In genomic region chr10:80116927-80117691, GRCm38 (mm10) we compare ENCODE assay signal across 8 mouse cellular contexts. TPM values are rescaled to one million over a fixed set of nuclear protein-coding genes. Genes with fewer than 3 reads are reported as not detected.
A peak's percentile ranks its signal among the peaks of the same experiment; 100 is the strongest.
DNase-seq lines count a peak whose midpoint lies in the region; ATAC-seq and TF ChIP-seq lines count a peak whose summit lies in the region.

No protein-coding gene starts in this region.

- 3% methylated on average over 30 of the region's 30 CpGs for WGBS in forebrain, embryonic 16.5 days
- 7% methylated on average over 30 of the region's 30 CpGs for WGBS in hindbrain, embryonic 12.5 days
- 0% methylated on average over 30 of the region's 30 CpGs for WGBS in liver, embryonic 14.5 days (ENCODE audit: insufficient replicate concordance)
- 4% methylated on average over 29 of the region's 30 CpGs for WGBS in neural tube, embryonic 14.5 days

- peak overlapping the region; percentile 99 for H3K4me2 ChIP-seq in forebrain, embryonic 16.5 days (ENCODE audit: low read length)
- H3K4me2 ChIP-seq in hindbrain, embryonic 12.5 days (replicated peaks), result peak overlapping the region; percentile 99
- peak overlapping the region; percentile 81 for H3K4me2 ChIP-seq in liver, embryonic 14.5 days (ENCODE audit: low read depth)
- peak overlapping the region; percentile 94 for H3K4me2 ChIP-seq in neural tube, embryonic 14.5 days (ENCODE audit: low read depth, low read length)

- TF ChIP-seq POLR2A in bone marrow macrophage, adult 2 months (IDR thresholded peaks at IDR 0.05; ENCODE audit: borderline replicate concordance, low read depth, low read length), result no peak

- TF ChIP-seq CTCF in bone marrow macrophage, adult 2 months (IDR thresholded peaks at IDR 0.05; ENCODE audit: low read depth, low read length), result no peak
- no peak for TF ChIP-seq CTCF in liver, embryonic 14.5 days (IDR thresholded peaks at IDR 0.05; ENCODE audit: low read depth)

- intact Hi-C loops in left cerebral cortex, postnatal 10 days (cut with DNase I), result loop anchor here (5.0 kb wide), 2 partner anchors 65 to 130 kb away; partner anchors contain the start of gene Cnn2

- H3K27ac ChIP-seq in bone marrow macrophage, adult 2 months (ENCODE audit: insufficient read depth, low read depth, low read length), result peak overlapping the region; percentile 54
- no peak overlapping the region for H3K27ac ChIP-seq in forebrain, embryonic 16.5 days (ENCODE audit: low read length)
- H3K27ac ChIP-seq in hindbrain, embryonic 12.5 days, result peak overlapping the region; percentile 50
- H3K27ac ChIP-seq in liver, embryonic 14.5 days, result peak overlapping the region; percentile 69
- no peak overlapping the region for H3K27ac ChIP-seq in neural tube, embryonic 14.5 days (ENCODE audit: low read depth, low read length)

- peak overlapping the region; percentile 84 for H3K9ac ChIP-seq in forebrain, embryonic 16.5 days (replicated peaks; ENCODE audit: low read depth, low read length)
- peak overlapping the region; percentile 91 for H3K9ac ChIP-seq in hindbrain, embryonic 12.5 days
- peak overlapping the region; percentile 99 for H3K9ac ChIP-seq in liver, embryonic 14.5 days (replicated peaks)
- H3K9ac ChIP-seq in neural tube, embryonic 14.5 days (replicated peaks; ENCODE audit: low read depth, low read length), result peak overlapping the region; percentile 83

- H3K4me1 ChIP-seq in bone marrow macrophage, adult 2 months (ENCODE audit: control insufficient read depth, insufficient read depth, low read length), result peaks cover 22% of the 10 kb centered on the region
- H3K4me1 ChIP-seq in forebrain, embryonic 16.5 days (replicated peaks; ENCODE audit: control insufficient read depth, insufficient read depth, low read length), result peaks cover 40% of the 10 kb centered on the region
- peaks cover 38% of the 10 kb centered on the region for H3K4me1 ChIP-seq in hindbrain, embryonic 12.5 days
- H3K4me1 ChIP-seq in liver, embryonic 14.5 days (replicated peaks; ENCODE audit: control insufficient read depth in 2 of 2, insufficient read depth in 2 of 2, low read length in 1 of 2), result peaks cover 19 to 31% of the 10 kb centered on the region in 2 experiments
- peaks cover 35% of the 10 kb centered on the region for H3K4me1 ChIP-seq in neural tube, embryonic 14.5 days (ENCODE audit: control insufficient read depth, insufficient read depth, low read length)

- no peaks in the 10 kb centered on the region for H3K9me3 ChIP-seq in forebrain, embryonic 16.5 days (ENCODE audit: control insufficient read depth, low read length)
- H3K9me3 ChIP-seq in hindbrain, embryonic 12.5 days (replicated peaks), result no peaks in the 10 kb centered on the region
- H3K9me3 ChIP-seq in liver, embryonic 14.5 days (ENCODE audit: control insufficient read depth, low read length), result no peaks in the 10 kb centered on the region
- no peaks in the 10 kb centered on the region for H3K9me3 ChIP-seq in neural tube, embryonic 14.5 days (ENCODE audit: control insufficient read depth, low read length)

- H3K36me3 ChIP-seq in forebrain, embryonic 16.5 days (ENCODE audit: control insufficient read depth, insufficient read depth), result no peaks in the 10 kb centered on the region; the same call in 1 of the 2 replicates
- H3K36me3 ChIP-seq in hindbrain, embryonic 12.5 days, result peaks cover 34% of the 10 kb centered on the region
- H3K36me3 ChIP-seq in liver, embryonic 14.5 days (replicated peaks; ENCODE audit: control insufficient read depth, insufficient read depth, low read depth), result peaks cover 47% of the 10 kb centered on the region
- no peaks in the 10 kb centered on the region for H3K36me3 ChIP-seq in neural tube, embryonic 14.5 days (ENCODE audit: control insufficient read depth, insufficient read depth, low read length)

- H3K4me3 ChIP-seq in bone marrow macrophage, adult 2 months (ENCODE audit: insufficient read depth, low read length), result peak overlapping the region; percentile 99
- peak overlapping the region; percentile 92 for H3K4me3 ChIP-seq in forebrain, embryonic 16.5 days (replicated peaks; ENCODE audit: low read length)
- peak overlapping the region; percentile 94 for H3K4me3 ChIP-seq in hindbrain, embryonic 12.5 days
- H3K4me3 ChIP-seq in liver, embryonic 14.5 days (ENCODE audit: insufficient read depth in 1 of 2, low read depth in 2 of 2, low read length in 2 of 2), result peak overlapping the region; percentile 85 to 97
- peak overlapping the region; percentile 97 for H3K4me3 ChIP-seq in neural tube, embryonic 14.5 days (ENCODE audit: low read depth, low read length)

- no peaks in the 10 kb centered on the region for H3K27me3 ChIP-seq in forebrain, embryonic 16.5 days (replicated peaks; ENCODE audit: control insufficient read depth, insufficient read depth, low read length)
- no peaks in the 10 kb centered on the region for H3K27me3 ChIP-seq in hindbrain, embryonic 12.5 days
- no peaks in the 10 kb centered on the region for H3K27me3 ChIP-seq in liver, embryonic 14.5 days (ENCODE audit: control insufficient read depth, insufficient read depth, low read length)
- no peaks in the 10 kb centered on the region for H3K27me3 ChIP-seq in neural tube, embryonic 14.5 days (ENCODE audit: control insufficient read depth, insufficient read depth, low read length)

- no peak for ATAC-seq in forebrain, embryonic 16.5 days
- ATAC-seq in hindbrain, embryonic 12.5 days (ENCODE audit: low FRiP score), result no peak
- ATAC-seq in liver, embryonic 14.5 days (ENCODE audit: insufficient read depth), result peak; percentile 2; the same call in 1 of the 2 replicates
- no peak for ATAC-seq in neural tube, embryonic 14.5 days (ENCODE audit: low read depth)

- DNase-seq in cerebellum, adult 9-10 months, result peak; percentile 65
- no peak for DNase-seq in cerebellum, adult 11 months
- DNase-seq in liver, embryonic 14.5 days (ENCODE audit: low read depth in 3 of 3, low spot score in 3 of 3), result peak; percentile 59 to 76 (median 61)
- no peak for DNase-seq in left cerebral cortex, postnatal 10 days (ENCODE audit: extremely low spot score in 1 of 2, low spot score in 2 of 2)

- TF ChIP-seq EP300 in liver, embryonic 14.5 days (IDR thresholded peaks at IDR 0.05; ENCODE audit: low read depth), result peak; percentile 59; the same call in 1 of the 2 replicates

RNA-seq across cellular contexts. Expression of gene Stk11, which starts 1.5 kb away (rescaled TPM):
- 104 TPM in 2 replicates for polyA plus RNA-seq in bone marrow macrophage, adult 2 months (2012; ENCODE audit: insufficient read depth, insufficient read length, missing spikeins)
- polyA plus RNA-seq in forebrain, embryonic 16.5 days (2015; fragmentation: Nextera tagmentation; extraction: Ambion mirVana), result 18.0 and 19.7 TPM in 2 replicates
- polyA plus RNA-seq in hindbrain, embryonic 12.5 days (2016; fragmentation: Nextera tagmentation; extraction: Ambion mirVana), result 13.1 and 16.1 TPM in 2 replicates
- polyA plus RNA-seq in liver, embryonic 14.5 days (2012; rRNA removed), result 80.5 and 88.8 TPM in 2 replicates
- 17.4 and 18.9 TPM in 2 replicates for polyA plus RNA-seq in liver, embryonic 14.5 days (2014; fragmentation: Nextera tagmentation; extraction: Ambion mirVana)
- 21.3 and 26.0 TPM in 2 replicates for polyA plus RNA-seq in neural tube, embryonic 14.5 days (2014; fragmentation: Nextera tagmentation; extraction: Ambion mirVana)
- total RNA-seq in left cerebral cortex, postnatal 10 days (2021), result 10 to 100 TPM; 81.6 to 93.4 TPM

RNA-seq across cellular contexts. Expression of gene Sbno2, which starts 11.7 kb away (rescaled TPM):
- polyA plus RNA-seq in bone marrow macrophage, adult 2 months (2012; ENCODE audit: insufficient read depth, insufficient read length, missing spikeins), result 54.5 and 55.8 TPM in 2 replicates
- polyA plus RNA-seq in forebrain, embryonic 16.5 days (2015; fragmentation: Nextera tagmentation; extraction: Ambion mirVana), result 13.1 and 14.9 TPM in 2 replicates
- 15.1 TPM in 2 replicates for polyA plus RNA-seq in hindbrain, embryonic 12.5 days (2016; fragmentation: Nextera tagmentation; extraction: Ambion mirVana)
- polyA plus RNA-seq in liver, embryonic 14.5 days (2012; rRNA removed), result 10.0 and 10.1 TPM in 2 replicates
- 6.6 and 7.6 TPM in 2 replicates for polyA plus RNA-seq in liver, embryonic 14.5 days (2014; fragmentation: Nextera tagmentation; extraction: Ambion mirVana)
- 12.9 and 13.3 TPM in 2 replicates for polyA plus RNA-seq in neural tube, embryonic 14.5 days (2014; fragmentation: Nextera tagmentation; extraction: Ambion mirVana)
- total RNA-seq in left cerebral cortex, postnatal 10 days (2021), result 10 to 100 TPM; 20.4 to 21.2 TPM

RNA-seq across cellular contexts. Expression of gene Atp5d, which starts 21.3 kb away (rescaled TPM):
- 198 TPM in 2 replicates for polyA plus RNA-seq in bone marrow macrophage, adult 2 months (2012; ENCODE audit: insufficient read depth, insufficient read length, missing spikeins)
- 404 and 433 TPM in 2 replicates for polyA plus RNA-seq in forebrain, embryonic 16.5 days (2015; fragmentation: Nextera tagmentation; extraction: Ambion mirVana)
- 351 and 385 TPM in 2 replicates for polyA plus RNA-seq in hindbrain, embryonic 12.5 days (2016; fragmentation: Nextera tagmentation; extraction: Ambion mirVana)
- polyA plus RNA-seq in liver, embryonic 14.5 days (2012; rRNA removed), result 196 and 211 TPM in 2 replicates
- polyA plus RNA-seq in liver, embryonic 14.5 days (2014; fragmentation: Nextera tagmentation; extraction: Ambion mirVana), result 249 and 270 TPM in 2 replicates
- 472 and 519 TPM in 2 replicates for polyA plus RNA-seq in neural tube, embryonic 14.5 days (2014; fragmentation: Nextera tagmentation; extraction: Ambion mirVana)
- 100 to 1,000 TPM; 342 to 379 TPM for total RNA-seq in left cerebral cortex, postnatal 10 days (2021)

RNA-seq across cellular contexts. Expression of gene Cbarp, which starts 23.5 kb away (rescaled TPM):
- polyA plus RNA-seq in bone marrow macrophage, adult 2 months (2012; ENCODE audit: insufficient read depth, insufficient read length, missing spikeins), result 2.0 and 2.9 TPM in 2 replicates
- polyA plus RNA-seq in forebrain, embryonic 16.5 days (2015; fragmentation: Nextera tagmentation; extraction: Ambion mirVana), result 33.0 and 44.5 TPM in 2 replicates
- 18.4 and 22.3 TPM in 2 replicates for polyA plus RNA-seq in hindbrain, embryonic 12.5 days (2016; fragmentation: Nextera tagmentation; extraction: Ambion mirVana)
- 1.8 and 2.2 TPM in 2 replicates for polyA plus RNA-seq in liver, embryonic 14.5 days (2012; rRNA removed)
- polyA plus RNA-seq in liver, embryonic 14.5 days (2014; fragmentation: Nextera tagmentation; extraction: Ambion mirVana), result 0.42 and 1.1 TPM in 2 replicates
- 82.2 and 101 TPM in 2 replicates for polyA plus RNA-seq in neural tube, embryonic 14.5 days (2014; fragmentation: Nextera tagmentation; extraction: Ambion mirVana)
- 100 to 1,000 TPM; 394 to 415 TPM for total RNA-seq in left cerebral cortex, postnatal 10 days (2021)

RNA-seq across cellular contexts. Expression of gene Midn, which starts 31.0 kb away (rescaled TPM):
- polyA plus RNA-seq in bone marrow macrophage, adult 2 months (2012; ENCODE audit: insufficient read depth, insufficient read length, missing spikeins), result 32.9 and 40.5 TPM in 2 replicates
- polyA plus RNA-seq in forebrain, embryonic 16.5 days (2015; fragmentation: Nextera tagmentation; extraction: Ambion mirVana), result 26.5 and 30.9 TPM in 2 replicates
- polyA plus RNA-seq in hindbrain, embryonic 12.5 days (2016; fragmentation: Nextera tagmentation; extraction: Ambion mirVana), result 42.1 and 54.5 TPM in 2 replicates
- 9.1 and 10.3 TPM in 2 replicates for polyA plus RNA-seq in liver, embryonic 14.5 days (2012; rRNA removed)
- 5.1 and 5.7 TPM in 2 replicates for polyA plus RNA-seq in liver, embryonic 14.5 days (2014; fragmentation: Nextera tagmentation; extraction: Ambion mirVana)
- polyA plus RNA-seq in neural tube, embryonic 14.5 days (2014; fragmentation: Nextera tagmentation; extraction: Ambion mirVana), result 38.8 and 39.8 TPM in 2 replicates
- total RNA-seq in left cerebral cortex, postnatal 10 days (2021), result 100 to 1,000 TPM in 1 of 2 experiments, 10 to 100 TPM in 1; 92.6 to 103 TPM

Comparison
In these comparisons a context has a peak if more than half of its experiments do, and no peak if none do; other contexts are left out.
1. DNase-seq: peak in cerebellum, adult 9-10 months (single experiment) and liver, embryonic 14.5 days (3 of 3); none in cerebellum, adult 11 months (single experiment) and left cerebral cortex, postnatal 10 days (0 of 2).
2. H3K27ac ChIP-seq: peak in bone marrow macrophage, adult 2 months (single experiment), hindbrain, embryonic 12.5 days (single experiment) and liver, embryonic 14.5 days (single experiment); none in forebrain, embryonic 16.5 days (single experiment) and neural tube, embryonic 14.5 days (single experiment).
3. Peak in every context shown above with its lines, with median percentiles within 50 percentile points of each other: H3K4me3 ChIP-seq, H3K4me2 ChIP-seq and H3K9ac ChIP-seq.